Mouse (Mus musculus) heart, adult 2 months (tissue): ENCODE measurements around the gene Exph5. TPM values are rescaled to one million over a fixed set of nuclear protein-coding genes. Genes with fewer than 3 reads are reported as not detected.

Experiments
- DNase-seq, 2 experiments: peaks; one replicate each; pipeline ENCODE4 v3.0.0; 2021
- H3K27ac ChIP-seq: fragments of 200-600 bp; 2 replicates; pipeline ENCODE4 v1.8.1; 2022
- H3K27me3 ChIP-seq: fragments of 200-500 bp; 2 replicates; pipeline ENCODE4 v1.6.1; 2012; ENCODE audit warnings: mild to moderate bottlenecking, low read length, inconsistent platforms, mixed read lengths; ENCODE audit not compliant: control insufficient read depth, insufficient read depth
- H3K36me3 ChIP-seq: fragments of 200-500 bp; 2 replicates; pipeline ENCODE4 v1.6.1; 2012; ENCODE audit warnings: low read length, inconsistent platforms; ENCODE audit not compliant: control insufficient read depth, insufficient read depth
- H3K4me1 ChIP-seq: fragments of 200-500 bp; 2 replicates; pipeline ENCODE4 v1.6.1; 2011; ENCODE audit warnings: low read length; ENCODE audit not compliant: control insufficient read depth, insufficient read depth
- H3K4me3 ChIP-seq: fragments of 200-600 bp; 2 replicates; pipeline ENCODE4 v1.8.1; 2022
- H3K79me2 ChIP-seq: fragments of 200-500 bp; replicated peaks from 2 replicates; pipeline ENCODE4 v1.6.1; 2012; ENCODE audit warnings: mild to moderate bottlenecking, inconsistent platforms, low read length, moderate library complexity, mixed read lengths; ENCODE audit not compliant: control insufficient read depth, insufficient read depth
- H3K9ac ChIP-seq: fragments of 200-500 bp; 2 replicates; pipeline ENCODE4 v1.6.1; 2012; ENCODE audit warnings: low read depth, mild to moderate bottlenecking, control low read depth, inconsistent platforms, low read length, mixed read lengths
- CTCF ChIP-seq: fragments of 200-600 bp; IDR thresholded peaks from 2 replicates; pipeline ENCODE4 v1.8.1; 2022; ENCODE audit warnings: antibody characterized with exemption, mild to moderate bottlenecking, moderate library complexity
- EP300 ChIP-seq: fragments of 200-500 bp; IDR thresholded peaks from 2 replicates; pipeline ENCODE4 v1.6.1; 2011; ENCODE audit warnings: low read depth, low read length, control low read depth; ENCODE audit not compliant: insufficient read depth
- POLR2A ChIP-seq: fragments of 200-500 bp; IDR thresholded peaks from 2 replicates; pipeline ENCODE4 v1.6.1; 2011; ENCODE audit warnings: mild to moderate bottlenecking, low read depth, low read length, control low read depth; ENCODE audit not compliant: insufficient read depth
- WGBS: fragments of 180-500 bp; shearing (Covaris S2); methylation state at CpG from one replicate; pipeline ENCODE4 v1.1.7; 2018; 5-methylcytosine and 5-hydroxymethylcytosine counted together
- intact Hi-C: fragments of 180-260 bp; cut with DNase I; formaldehyde crosslinking; loops from one replicate; pipeline ENCODE4 v1.15.1; 2025
- polyA plus RNA-seq: library from polyadenylated mRNA; depleted of rRNA; stranded (reverse); fragments of >200 nt; gene quantifications from 2 replicates; pipeline ENCODE4 v1.2.3, GENCODE M21; 2012
- total RNA-seq, 2 experiments: library from RNA; stranded (reverse); gene quantifications; 2 replicates each; pipeline ENCODE4 v1.2.3; 2021

The Exph5 gene
- total and polyA plus RNA-seq, 3 experiments = 0.14 to 0.37 (median 0.18) TPM

GRCm38 (mm10) chr9:53323419-53324251, 22.2 kb downstream of the Exph5 start:
- no peak overlapping the region for H3K4me3 ChIP-seq
- H3K36me3 ChIP-seq = no peaks in the 10 kb centered on the region
- no peak overlapping the region for H3K9ac ChIP-seq
- no peak overlapping the region for H3K27ac ChIP-seq
- H3K4me1 ChIP-seq = no peaks in the 10 kb centered on the region
- 71% methylated on average over 10 of the region's 10 CpGs for WGBS
- no peaks in the 10 kb centered on the region for H3K27me3 ChIP-seq
- TF ChIP-seq POLR2A (no peak), EP300 (no peak), CTCF (0 out of 2 replicates have a peak, but pooled peaks have one; percentile 8)
- DNase-seq = no peak
- intact Hi-C loops = no loop called here
- H3K79me2 ChIP-seq = no peaks in the 10 kb centered on the region

GRCm38 (mm10) chr9:53325363-53326090, 24.1 kb downstream of the Exph5 start:
- no peaks in the 10 kb centered on the region for H3K27me3 ChIP-seq
- 50% methylated on average over 4 of the region's 4 CpGs for WGBS
- H3K4me3 ChIP-seq = no peak overlapping the region
- no peak for DNase-seq
- no peak overlapping the region for H3K9ac ChIP-seq
- no peaks in the 10 kb centered on the region for H3K36me3 ChIP-seq
- no peak overlapping the region for H3K27ac ChIP-seq
- H3K79me2 ChIP-seq = no peaks in the 10 kb centered on the region
- TF ChIP-seq CTCF = no peak
- no peak for TF ChIP-seq POLR2A
- no peak for TF ChIP-seq EP300
- H3K4me1 ChIP-seq = no peaks in the 10 kb centered on the region
- intact Hi-C loops = no loop called here

GRCm38 (mm10) chr9:53328203-53328602, 26.7 kb downstream of the Exph5 start:
- Histone ChIP-seq H3K79me2 (no peaks in the 10 kb centered on the region), H3K36me3 (no peaks in the 10 kb centered on the region), H3K4me3 (no peak overlapping the region), H3K27me3 (no peaks in the 10 kb centered on the region), H3K9ac (no peak overlapping the region), H3K4me1 (no peaks in the 10 kb centered on the region), H3K27ac (no peak overlapping the region)
- TF ChIP-seq POLR2A (no peak), EP300 (no peak), CTCF (no peak)
- intact Hi-C loops = no loop called here
- no peak for DNase-seq
- WGBS = 78% methylated on average over 2 of the region's 2 CpGs

- intact Hi-C loops = no loop called here
- DNase-seq = no peak
- 75% methylated on average over 6 of the region's 6 CpGs for WGBS
- Histone ChIP-seq H3K79me2 (no peaks in the 10 kb centered on the region), H3K27me3 (no peaks in the 10 kb centered on the region), H3K9ac (no peak overlapping the region), H3K27ac (no peak overlapping the region), H3K36me3 (no peaks in the 10 kb centered on the region), H3K4me3 (no peak overlapping the region), H3K4me1 (no peaks in the 10 kb centered on the region)
- no peak for TF ChIP-seq POLR2A
- TF ChIP-seq CTCF = no peak
- TF ChIP-seq EP300 = no peak
Observed at GRCm38 (mm10) chr9:53329301-53330206, 28.1 kb downstream of the Exph5 start.

- Histone ChIP-seq H3K27ac (no peak overlapping the region), H3K79me2 (no peaks in the 10 kb centered on the region), H3K4me1 (no peaks in the 10 kb centered on the region), H3K9ac (no peak overlapping the region), H3K27me3 (no peaks in the 10 kb centered on the region), H3K4me3 (no peak overlapping the region), H3K36me3 (no peaks in the 10 kb centered on the region)
- no peak for DNase-seq
- 63% methylated on average over 9 of the region's 9 CpGs for WGBS
- TF ChIP-seq CTCF (no peak), POLR2A (no peak), EP300 (no peak)
- intact Hi-C loops = no loop called here
Observed at GRCm38 (mm10) chr9:53330247-53330646, 28.8 kb downstream of the Exph5 start.
